Mouse (Mus musculus): ENCODE measurements around the gene Sh3kbp1.

DNA sequence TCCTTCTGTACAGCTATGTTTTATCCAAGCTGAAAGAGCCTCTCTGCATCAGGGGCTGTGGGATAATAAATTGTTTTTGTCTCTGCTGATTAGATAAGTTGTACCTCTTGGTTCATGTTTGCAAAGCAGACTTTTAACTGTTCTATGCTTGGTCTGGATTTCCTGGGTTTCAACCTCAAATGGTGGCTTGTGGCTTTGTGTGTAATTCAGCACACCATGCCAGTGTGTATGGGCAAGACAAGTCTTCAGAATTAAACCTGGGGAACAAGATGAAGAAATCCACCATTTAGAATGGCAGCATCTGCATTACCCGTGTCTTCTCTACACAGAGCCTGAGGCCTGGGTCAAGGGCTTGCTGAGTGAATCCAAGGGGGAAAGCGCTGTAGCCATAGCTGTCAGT, 86.1 kb downstream of the Sh3kbp1 start:
- TF ChIP-seq ETS1 (conservative IDR thresholded peaks at IDR 0.05; ENCODE audit: low read depth, low read length) (no peak), TCF12 (IDR thresholded peaks at IDR 0.05; ENCODE audit: low read depth, low read length) (no peak)
